Mouse (Mus musculus): ENCODE results near the gene Ywhah. TPM values are rescaled to one million over a fixed set of nuclear protein-coding genes. Genes with fewer than 3 reads are reported as not detected.

Gene Ywhah
- 286 and 318 TPM in 2 replicates for polyA plus RNA-seq (2014; fragmentation: Nextera tagmentation; extraction: Ambion mirVana)

DNA sequence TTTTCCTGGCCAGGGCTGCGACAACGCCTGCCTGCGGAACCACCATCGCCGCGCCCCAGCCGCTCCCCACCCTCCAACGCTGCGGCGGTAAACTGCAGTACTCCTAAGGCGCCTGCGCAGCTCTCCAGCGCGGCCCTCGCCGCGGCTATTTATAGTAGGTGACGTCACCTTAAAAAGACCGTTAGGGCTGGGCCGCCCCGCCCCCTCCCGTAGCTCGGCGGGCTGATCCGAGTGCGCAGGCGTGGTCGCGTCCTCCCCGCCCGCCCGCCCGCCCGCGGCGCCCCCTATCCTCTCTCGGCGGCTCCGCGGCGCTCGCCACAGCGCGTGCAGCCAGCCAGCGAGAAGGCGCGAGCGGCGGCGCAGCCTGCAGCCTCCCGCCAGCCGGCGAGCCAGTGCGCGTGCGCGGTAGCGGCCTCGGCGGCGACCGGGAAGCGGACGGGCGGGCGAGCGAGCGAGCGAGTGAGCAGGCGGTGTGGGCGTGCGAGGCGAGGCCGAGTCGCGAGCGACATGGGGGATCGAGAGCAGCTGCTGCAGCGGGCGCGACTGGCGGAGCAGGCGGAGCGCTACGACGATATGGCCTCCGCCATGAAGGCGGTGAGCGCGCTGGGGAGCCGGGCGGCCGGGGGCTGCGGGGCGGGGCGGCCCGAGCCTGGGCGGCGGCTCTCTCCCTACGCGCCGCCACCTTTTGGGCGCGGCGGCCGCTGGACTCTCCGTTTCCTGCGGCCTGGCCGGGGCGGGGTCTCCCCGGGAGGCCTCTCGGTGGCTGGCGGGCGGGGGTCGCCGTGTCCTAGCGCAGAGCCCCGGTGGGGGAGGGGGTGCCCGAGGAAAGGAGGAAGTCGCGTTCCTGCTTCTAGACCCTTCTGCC is at the start of gene Ywhah:
Gene Ywhah (plus strand): TSS at position 256 of the 865 bp plus-strand sequence.
- WGBS, result under 1% methylated on average over 84 of the region's 121 CpGs
- H3K36me3 ChIP-seq (ENCODE audit: control insufficient read depth, insufficient read depth, low read length), result peaks cover 18% of the 10 kb centered on the region
- H3K9me3 ChIP-seq (ENCODE audit: control insufficient read depth, low read length), result no peaks in the 10 kb centered on the region
- peak within 1 kb of the TSS; percentile 81 for H3K4me2 ChIP-seq (replicated peaks; ENCODE audit: low read depth, low read length)
- peak; percentile 98 for ATAC-seq (ENCODE audit: low FRiP score, low TSS enrichment)
- H3K4me3 ChIP-seq (ENCODE audit: low read length), result peak within 1 kb of the TSS; percentile 88
- H3K9ac ChIP-seq (ENCODE audit: low read depth, low read length), result peak within 1 kb of the TSS; percentile 97
- no peaks in the 10 kb centered on the region for H3K27me3 ChIP-seq (ENCODE audit: control insufficient read depth, insufficient read depth, low read length)
- H3K27ac ChIP-seq (ENCODE audit: low read depth, low read length), result peak within 1 kb of the TSS; percentile 100
- H3K4me1 ChIP-seq (ENCODE audit: control insufficient read depth, insufficient read depth, low read length), result peaks cover 17% of the 10 kb centered on the region

DNA sequence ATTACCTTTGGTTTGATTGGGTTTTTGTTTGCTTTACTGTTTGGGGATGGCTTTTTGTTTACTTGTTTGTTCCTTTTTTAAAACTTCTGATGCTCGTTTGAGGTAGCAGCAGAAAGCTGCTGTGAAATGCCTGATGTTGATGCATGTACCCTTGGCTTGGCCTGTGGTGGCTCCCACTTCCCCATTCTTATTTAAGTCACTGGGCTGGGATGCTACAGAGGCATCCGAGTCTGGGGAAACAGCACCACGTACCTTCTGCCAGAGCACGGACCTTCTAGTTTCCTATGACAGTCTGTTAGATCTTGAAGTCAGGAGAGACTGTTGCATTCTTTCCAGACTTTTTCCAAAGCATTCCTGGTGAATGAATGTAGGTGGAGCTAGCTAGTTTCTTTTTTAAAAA is 42.1 kb upstream of the Ywhah start:
- Histone ChIP-seq H3K4me1 (ENCODE audit: control insufficient read depth, insufficient read depth, low read length) (no peaks in the 10 kb centered on the region), H3K4me2 (replicated peaks; ENCODE audit: low read depth, low read length) (no peak overlapping the region), H3K4me3 (ENCODE audit: low read length) (no peak overlapping the region), H3K27me3 (ENCODE audit: control insufficient read depth, insufficient read depth, low read length) (no peaks in the 10 kb centered on the region), H3K36me3 (ENCODE audit: control insufficient read depth, insufficient read depth, low read length) (peaks cover 23% of the 10 kb centered on the region; the same call in 1 of the 2 replicates), H3K9me3 (ENCODE audit: control insufficient read depth, low read length) (no peaks in the 10 kb centered on the region), H3K9ac (ENCODE audit: low read depth, low read length) (no peak overlapping the region), H3K27ac (ENCODE audit: low read depth, low read length) (no peak overlapping the region)
- ATAC-seq (ENCODE audit: low FRiP score, low TSS enrichment), result no peak
- WGBS, result 94% methylated on average over 4 of the region's 4 CpGs

GRCm38 (mm10) chr5:32977179-32977578 is 41.4 kb upstream of the Ywhah start:
- no peak overlapping the region for H3K9ac ChIP-seq (ENCODE audit: low read depth, low read length)
- H3K9me3 ChIP-seq (ENCODE audit: control insufficient read depth, low read length), result no peaks in the 10 kb centered on the region
- no peak overlapping the region for H3K4me3 ChIP-seq (ENCODE audit: low read length)
- no peak for ATAC-seq (ENCODE audit: low FRiP score, low TSS enrichment)
- no peak overlapping the region for H3K4me2 ChIP-seq (replicated peaks; ENCODE audit: low read depth, low read length)
- no peaks in the 10 kb centered on the region for H3K27me3 ChIP-seq (ENCODE audit: control insufficient read depth, insufficient read depth, low read length)
- no peak overlapping the region for H3K27ac ChIP-seq (ENCODE audit: low read depth, low read length)
- peaks cover 23% of the 10 kb centered on the region; the same call in 1 of the 2 replicates for H3K36me3 ChIP-seq (ENCODE audit: control insufficient read depth, insufficient read depth, low read length)
- H3K4me1 ChIP-seq (ENCODE audit: control insufficient read depth, insufficient read depth, low read length), result no peaks in the 10 kb centered on the region

- Histone ChIP-seq H3K9ac (ENCODE audit: low read depth, low read length) (no peak overlapping the region), H3K27ac (ENCODE audit: low read depth, low read length) (no peak overlapping the region), H3K4me2 (replicated peaks; ENCODE audit: low read depth, low read length) (no peak overlapping the region), H3K9me3 (ENCODE audit: control insufficient read depth, low read length) (no peaks in the 10 kb centered on the region), H3K36me3 (ENCODE audit: control insufficient read depth, insufficient read depth, low read length) (peaks cover 31% of the 10 kb centered on the region), H3K27me3 (ENCODE audit: control insufficient read depth, insufficient read depth, low read length) (no peaks in the 10 kb centered on the region), H3K4me1 (ENCODE audit: control insufficient read depth, insufficient read depth, low read length) (no peaks in the 10 kb centered on the region), H3K4me3 (ENCODE audit: low read length) (no peak overlapping the region)
- 88% methylated on average over 1 of the region's 1 CpGs for WGBS
- ATAC-seq (ENCODE audit: low FRiP score, low TSS enrichment), result no peak
These were observed 33.2 kb upstream of the Ywhah start for GRCm38 (mm10) chr5:32985379-32985778.

DNA sequence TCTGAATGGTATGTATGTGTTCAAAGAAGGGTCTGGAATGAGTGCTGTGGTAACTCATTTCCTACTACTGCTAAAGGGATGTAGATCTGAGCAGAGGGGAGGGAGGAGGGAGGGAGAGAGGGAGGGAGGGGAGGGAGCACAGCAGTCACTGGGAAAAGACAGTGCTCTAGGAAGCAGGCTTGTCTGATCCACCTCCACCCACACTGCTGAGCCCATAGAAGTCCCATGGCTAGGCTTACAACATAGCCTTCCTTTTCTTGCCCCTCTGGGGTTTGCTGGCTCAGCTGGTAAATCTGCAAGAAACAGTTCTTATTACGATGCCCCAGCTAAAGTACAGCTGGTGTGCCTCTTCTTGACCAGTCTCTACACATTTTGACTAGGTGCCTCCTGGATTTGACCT is 30.7 kb upstream of the Ywhah start:
- H3K27ac ChIP-seq (ENCODE audit: low read depth, low read length), result no peak overlapping the region
- 81% methylated on average over 1 of the region's 1 CpGs for WGBS
- no peaks in the 10 kb centered on the region for H3K4me1 ChIP-seq (ENCODE audit: control insufficient read depth, insufficient read depth, low read length)
- H3K9me3 ChIP-seq (ENCODE audit: control insufficient read depth, low read length), result no peaks in the 10 kb centered on the region
- H3K27me3 ChIP-seq (ENCODE audit: control insufficient read depth, insufficient read depth, low read length), result no peaks in the 10 kb centered on the region
- no peak overlapping the region for H3K4me2 ChIP-seq (replicated peaks; ENCODE audit: low read depth, low read length)
- no peak overlapping the region for H3K9ac ChIP-seq (ENCODE audit: low read depth, low read length)
- no peak overlapping the region for H3K4me3 ChIP-seq (ENCODE audit: low read length)
- H3K36me3 ChIP-seq (ENCODE audit: control insufficient read depth, insufficient read depth, low read length), result peaks cover 26% of the 10 kb centered on the region
- ATAC-seq (ENCODE audit: low FRiP score, low TSS enrichment), result no peak

DNA sequence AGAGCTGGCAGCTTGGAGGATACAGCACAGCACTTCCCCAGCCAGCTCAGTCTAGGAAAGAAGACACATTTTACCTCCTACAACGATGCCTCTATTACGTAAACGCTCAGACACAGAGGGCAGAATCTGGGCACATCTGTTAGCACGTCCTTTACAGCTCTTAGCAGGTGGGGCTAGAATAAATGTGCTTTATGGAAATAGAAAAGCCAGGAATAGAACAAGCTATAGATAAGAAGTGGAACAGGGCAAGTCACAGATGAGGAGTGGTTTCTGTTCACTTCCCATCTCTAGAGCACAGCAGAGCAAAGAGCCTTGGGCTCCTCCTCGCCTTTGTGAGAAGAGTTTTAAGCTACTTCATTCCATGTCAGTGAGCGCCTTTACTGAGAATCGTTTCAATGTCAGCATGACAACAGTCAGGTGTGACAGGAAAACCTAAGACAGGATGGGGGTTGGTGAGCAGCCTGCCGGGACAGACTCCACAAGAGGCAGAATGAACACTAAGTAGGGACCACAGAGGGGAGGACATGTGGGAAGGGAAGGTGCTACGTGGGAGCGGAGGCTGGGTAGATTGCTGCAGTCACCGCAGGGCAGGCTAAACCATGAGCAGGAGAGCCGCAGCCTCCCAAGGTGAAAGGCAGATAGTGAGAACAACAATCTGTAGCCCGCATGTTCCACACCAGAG is 28.5 kb upstream of the Ywhah start:
- Histone ChIP-seq H3K4me1 (ENCODE audit: control insufficient read depth, insufficient read depth, low read length) (no peaks in the 10 kb centered on the region), H3K27me3 (ENCODE audit: control insufficient read depth, insufficient read depth, low read length) (no peaks in the 10 kb centered on the region), H3K9me3 (ENCODE audit: control insufficient read depth, low read length) (no peaks in the 10 kb centered on the region), H3K27ac (ENCODE audit: low read depth, low read length) (no peak overlapping the region), H3K36me3 (ENCODE audit: control insufficient read depth, insufficient read depth, low read length) (peaks cover 12% of the 10 kb centered on the region), H3K9ac (ENCODE audit: low read depth, low read length) (no peak overlapping the region), H3K4me3 (ENCODE audit: low read length) (no peak overlapping the region), H3K4me2 (replicated peaks; ENCODE audit: low read depth, low read length) (no peak overlapping the region)
- 77% methylated on average over 13 of the region's 13 CpGs for WGBS
- ATAC-seq (ENCODE audit: low FRiP score, low TSS enrichment), result no peak

GRCm38 (mm10) chr5:32991152-32991551 is 27.5 kb upstream of the Ywhah start:
- no peaks in the 10 kb centered on the region for H3K9me3 ChIP-seq (ENCODE audit: control insufficient read depth, low read length)
- WGBS, result 67% methylated on average over 8 of the region's 8 CpGs
- peaks cover 10% of the 10 kb centered on the region for H3K36me3 ChIP-seq (ENCODE audit: control insufficient read depth, insufficient read depth, low read length)
- no peaks in the 10 kb centered on the region for H3K4me1 ChIP-seq (ENCODE audit: control insufficient read depth, insufficient read depth, low read length)
- ATAC-seq (ENCODE audit: low FRiP score, low TSS enrichment), result peak; percentile 53; the same call in 1 of the 2 replicates
- H3K4me2 ChIP-seq (replicated peaks; ENCODE audit: low read depth, low read length), result no peak overlapping the region
- H3K27me3 ChIP-seq (ENCODE audit: control insufficient read depth, insufficient read depth, low read length), result no peaks in the 10 kb centered on the region
- no peak overlapping the region for H3K4me3 ChIP-seq (ENCODE audit: low read length)
- no peak overlapping the region for H3K9ac ChIP-seq (ENCODE audit: low read depth, low read length)
- H3K27ac ChIP-seq (ENCODE audit: low read depth, low read length), result no peak overlapping the region

DNA sequence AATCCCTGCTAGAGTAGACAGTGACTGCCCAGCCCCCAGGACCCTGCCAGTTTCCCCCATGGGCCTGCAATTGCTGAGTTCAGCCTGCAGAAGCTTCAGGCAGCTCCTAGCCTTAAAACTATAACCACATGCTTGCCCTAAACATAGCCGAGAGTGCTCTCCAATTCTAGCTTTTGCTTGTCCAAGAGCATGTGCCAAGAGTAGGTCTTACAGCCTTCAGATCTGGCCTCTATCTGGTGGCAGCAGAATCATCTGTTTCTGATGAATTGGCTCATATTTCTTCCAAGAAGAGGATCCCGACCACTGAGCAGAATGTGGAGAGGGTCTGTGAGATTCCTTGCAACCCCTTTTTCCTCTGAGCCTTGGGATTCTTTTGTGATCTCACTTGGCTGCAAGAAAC is 24.1 kb upstream of the Ywhah start:
- Histone ChIP-seq H3K36me3 (ENCODE audit: control insufficient read depth, insufficient read depth, low read length) (no peaks in the 10 kb centered on the region), H3K27me3 (ENCODE audit: control insufficient read depth, insufficient read depth, low read length) (no peaks in the 10 kb centered on the region), H3K9ac (ENCODE audit: low read depth, low read length) (no peak overlapping the region), H3K4me1 (ENCODE audit: control insufficient read depth, insufficient read depth, low read length) (no peaks in the 10 kb centered on the region), H3K9me3 (ENCODE audit: control insufficient read depth, low read length) (no peaks in the 10 kb centered on the region), H3K4me2 (replicated peaks; ENCODE audit: low read depth, low read length) (no peak overlapping the region), H3K27ac (ENCODE audit: low read depth, low read length) (no peak overlapping the region), H3K4me3 (ENCODE audit: low read length) (no peak overlapping the region)
- ATAC-seq (ENCODE audit: low FRiP score, low TSS enrichment), result no peak
- 53% methylated on average over 2 of the region's 2 CpGs for whole genome bisulfite sequencing

DNA sequence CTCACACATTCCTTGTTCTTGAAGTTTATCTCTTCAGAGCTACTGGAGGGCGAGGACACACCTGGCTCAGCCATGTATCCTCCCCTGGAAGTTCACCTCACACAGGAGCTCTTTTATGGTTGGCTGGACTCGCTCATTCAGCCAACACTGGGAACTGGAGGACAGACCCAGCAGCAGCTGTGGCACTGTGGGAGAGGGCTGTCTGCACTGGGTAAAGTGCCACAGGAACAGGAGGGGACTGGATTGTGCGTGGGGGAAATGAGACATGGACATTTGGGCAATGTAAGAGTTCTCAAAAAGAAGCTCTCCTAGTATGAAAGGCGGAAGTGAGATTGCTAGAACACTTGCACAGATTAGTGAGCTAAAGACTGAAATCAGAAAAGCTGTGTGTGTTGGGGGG is 22.9 kb upstream of the Ywhah start:
- no peak overlapping the region for H3K9ac ChIP-seq (ENCODE audit: low read depth, low read length)
- no peaks in the 10 kb centered on the region for H3K36me3 ChIP-seq (ENCODE audit: control insufficient read depth, insufficient read depth, low read length)
- H3K27ac ChIP-seq (ENCODE audit: low read depth, low read length), result no peak overlapping the region
- H3K4me1 ChIP-seq (ENCODE audit: control insufficient read depth, insufficient read depth, low read length), result no peaks in the 10 kb centered on the region
- no peak overlapping the region for H3K4me3 ChIP-seq (ENCODE audit: low read length)
- no peaks in the 10 kb centered on the region for H3K27me3 ChIP-seq (ENCODE audit: control insufficient read depth, insufficient read depth, low read length)
- H3K4me2 ChIP-seq (replicated peaks; ENCODE audit: low read depth, low read length), result no peak overlapping the region
- no peaks in the 10 kb centered on the region for H3K9me3 ChIP-seq (ENCODE audit: control insufficient read depth, low read length)
- whole genome bisulfite sequencing, result 71% methylated on average over 4 of the region's 4 CpGs
- no peak for ATAC-seq (ENCODE audit: low FRiP score, low TSS enrichment)
